Mouse (Mus musculus) CH12.LX (cell line): ENCODE measurements around the gene Stat1. TPM values are rescaled to one million over a fixed set of nuclear protein-coding genes. Genes with fewer than 3 reads are reported as not detected.
A peak's percentile ranks its signal among the peaks of the same experiment; 100 is the strongest.

Source experiments
- DNase-seq: peaks from one replicate; pipeline ENCODE4 v3.0.0-alpha.2; 2013; ENCODE audit errors: extremely low read depth
- H3K27ac ChIP-seq: 2 replicates; pipeline ENCODE4 v1.5.1; 2012; ENCODE audit warnings: low read depth, mild to moderate bottlenecking, control low read depth, moderate library complexity; ENCODE audit not compliant: insufficient read depth
- H3K27me3 ChIP-seq: replicated peaks from 2 replicates; pipeline ENCODE3; 2012; ENCODE audit warnings: inconsistent platforms
- H3K36me3 ChIP-seq, 2 experiments: replicated peaks in 1 of 2; 2 replicates each; pipeline versions ENCODE3 to v1.6.1; 2012; ENCODE audit warnings: inconsistent platforms in 1 of 2, low read length in 1 of 2, mild to moderate bottlenecking in 1 of 2, mixed read lengths in 1 of 2, moderate library complexity in 1 of 2; ENCODE audit not compliant: control insufficient read depth in 1 of 2, insufficient read depth in 1 of 2
- H3K4me1 ChIP-seq, 2 experiments: 2 replicates each; pipeline ENCODE4 v1.6.1; 2012; ENCODE audit warnings: inconsistent platforms in 1 of 2, moderate library complexity in 1 of 2; ENCODE audit not compliant: insufficient read depth in 2 of 2, control insufficient read depth in 1 of 2
- H3K4me2 ChIP-seq: 2 replicates; pipeline ENCODE4 v1.6.1; 2012; ENCODE audit warnings: low read depth, mild to moderate bottlenecking, control low read depth; ENCODE audit not compliant: poor library complexity, insufficient read depth, severe bottlenecking
- H3K4me3 ChIP-seq, 3 experiments: fragments of 150-350 bp in 1 of 3; sonication (generic) in 1 of 3; replicated peaks in 1 of 3; 2 replicates each; pipeline versions ENCODE3 to v1.5.1; 2011 to 2012; ENCODE audit warnings: low read depth in 2 of 3, low read length in 2 of 3, mild to moderate bottlenecking in 2 of 3, moderate library complexity in 2 of 3, control low read depth in 1 of 3, improper control_type of control experiment in 1 of 3, inconsistent platforms in 1 of 3, mixed read lengths in 1 of 3; ENCODE audit not compliant: poor library complexity in 1 of 3
- H3K79me2 ChIP-seq: replicated peaks from 2 replicates; pipeline ENCODE4 v1.6.1; 2012; ENCODE audit warnings: mild to moderate bottlenecking, moderate library complexity; ENCODE audit not compliant: control insufficient read depth, poor library complexity, insufficient read depth, severe bottlenecking; ENCODE audit errors: extremely low read depth
- H3K9ac ChIP-seq: 2 replicates; pipeline ENCODE4 v1.6.1; 2012; ENCODE audit warnings: low read depth, mild to moderate bottlenecking, control low read depth, moderate library complexity; ENCODE audit not compliant: insufficient read depth
- H3K9me3 ChIP-seq: replicated peaks from 2 replicates; pipeline ENCODE3; 2012; ENCODE audit warnings: low read length, inconsistent platforms, mixed read lengths
- BHLHE40 ChIP-seq: IDR thresholded peaks from 2 replicates; pipeline ENCODE4 v1.6.1; 2011; ENCODE audit warnings: mild to moderate bottlenecking, low read depth, low read length, improper control_type of control experiment
- E2F4 ChIP-seq: IDR thresholded peaks from 2 replicates; pipeline ENCODE4 v1.6.1; 2011; ENCODE audit warnings: low read depth, low read length, improper control_type of control experiment; ENCODE audit not compliant: insufficient replicate concordance
- ELF1 ChIP-seq: IDR thresholded peaks from 2 replicates; pipeline ENCODE4 v1.6.1; 2014; ENCODE audit warnings: low read depth, mild to moderate bottlenecking, inconsistent platforms, low read length, improper control_type of control experiment
- EP300 ChIP-seq: IDR thresholded peaks from 2 replicates; pipeline ENCODE4 v1.6.1; 2011; ENCODE audit warnings: low read length, improper control_type of control experiment
- GABPA ChIP-seq: IDR thresholded peaks from 2 replicates; pipeline ENCODE4 v1.6.1; 2012; ENCODE audit warnings: low read depth, low read length, improper control_type of control experiment, inconsistent platforms; ENCODE audit not compliant: insufficient replicate concordance
- HCFC1 ChIP-seq: IDR thresholded peaks from 2 replicates; pipeline ENCODE4 v1.6.1; 2012; ENCODE audit warnings: low read depth, mild to moderate bottlenecking, inconsistent platforms, low read length, improper control_type of control experiment
- JUN ChIP-seq: IDR thresholded peaks from 2 replicates; pipeline ENCODE4 v1.6.1; 2011; ENCODE audit warnings: low read depth, mild to moderate bottlenecking, low read length, improper control_type of control experiment, moderate library complexity; ENCODE audit not compliant: insufficient read depth
- KAT2A ChIP-seq: IDR thresholded peaks from 2 replicates; pipeline ENCODE4 v1.6.1; 2012; ENCODE audit warnings: low read length, improper control_type of control experiment, inconsistent platforms; ENCODE audit not compliant: insufficient replicate concordance
- MAX ChIP-seq: IDR thresholded peaks from 2 replicates; pipeline ENCODE4 v1.6.1; 2011; ENCODE audit warnings: low read length, improper control_type of control experiment
- MAZ ChIP-seq: IDR thresholded peaks from 2 replicates; pipeline ENCODE4 v1.6.1; 2012; ENCODE audit warnings: low read depth, mild to moderate bottlenecking, inconsistent platforms, low read length, improper control_type of control experiment, moderate library complexity
- MEF2A ChIP-seq: IDR thresholded peaks from 2 replicates; pipeline ENCODE4 v1.6.1; 2014; ENCODE audit warnings: low read depth, mild to moderate bottlenecking, inconsistent platforms, low read length, improper control_type of control experiment, borderline replicate concordance
- MXI1 ChIP-seq: IDR thresholded peaks from 2 replicates; pipeline ENCODE4 v1.6.1; 2011; ENCODE audit warnings: mild to moderate bottlenecking, low read depth, low read length, improper control_type of control experiment
- NELFE ChIP-seq: IDR thresholded peaks from 2 replicates; pipeline ENCODE4 v1.6.1; 2011; ENCODE audit warnings: low read depth, low read length, improper control_type of control experiment
- PAX5 ChIP-seq: IDR thresholded peaks from 2 replicates; pipeline ENCODE4 v1.6.1; 2012; ENCODE audit warnings: low read length, inconsistent platforms, mixed read lengths
- POLR2AphosphoS2 ChIP-seq: IDR thresholded peaks from 2 replicates; pipeline ENCODE4 v1.6.1; 2011; ENCODE audit warnings: low read depth, low read length, improper control_type of control experiment
- RAD21 ChIP-seq: IDR thresholded peaks from 2 replicates; pipeline ENCODE4 v1.6.1; 2011; ENCODE audit warnings: low read depth, mild to moderate bottlenecking, low read length, improper control_type of control experiment, moderate library complexity
- SIN3A ChIP-seq: IDR thresholded peaks from 2 replicates; pipeline ENCODE4 v1.6.1; 2012; ENCODE audit warnings: low read length, improper control_type of control experiment, inconsistent platforms
- SMC3 ChIP-seq: IDR thresholded peaks from 2 replicates; pipeline ENCODE4 v1.6.1; 2011; ENCODE audit warnings: low read depth, low read length, improper control_type of control experiment
- TBP ChIP-seq: conservative IDR thresholded peaks from 2 replicates; pipeline ENCODE4 v1.6.1; 2011; ENCODE audit warnings: low read depth, low read length, improper control_type of control experiment
- USF1 ChIP-seq: IDR thresholded peaks from 2 replicates; pipeline ENCODE4 v1.6.1; 2014; ENCODE audit warnings: low read depth, mild to moderate bottlenecking, inconsistent platforms, low read length, improper control_type of control experiment
- ZC3H11A ChIP-seq: IDR thresholded peaks from 2 replicates; pipeline ENCODE4 v1.6.1; 2012; ENCODE audit warnings: low read depth, mild to moderate bottlenecking, inconsistent platforms, low read length, improper control_type of control experiment
- ZKSCAN1 ChIP-seq: IDR thresholded peaks from 2 replicates; pipeline ENCODE4 v1.6.1; 2012; ENCODE audit warnings: low read depth, inconsistent platforms, low read length, improper control_type of control experiment, borderline replicate concordance
- ZMIZ1 ChIP-seq: IDR thresholded peaks from 2 replicates; pipeline ENCODE4 v1.6.1; 2012; ENCODE audit warnings: low read depth, mild to moderate bottlenecking, inconsistent platforms, low read length, improper control_type of control experiment
- ZNF384 ChIP-seq: IDR thresholded peaks from 2 replicates; pipeline ENCODE4 v1.6.1; 2012; ENCODE audit warnings: low read depth, low read length, improper control_type of control experiment, inconsistent platforms
- dilution Hi-C: fragments of 300-500 bp; cut with MboI; formaldehyde crosslinking; loops from 2 replicates; pipeline ENCODE4 v1.14.3; 2020; ENCODE audit warnings: low sequenced_read_pairs; ENCODE audit not compliant: extremely low pct_unique_long_range_greater_than_20kb, extremely low pct_ligation_motif_present
- in situ Hi-C: fragments of 300-500 bp; cut with MboI; formaldehyde crosslinking; loops from 3 replicates; pipeline ENCODE4 v1.14.3; 2019; ENCODE audit warnings: low sequenced_read_pairs, low pct_ligation_motif_present, low pct_unique_long_range_greater_than_20kb, mixed read lengths
- polyA plus RNA-seq: library from polyadenylated mRNA; unstranded; fragments of >175 nt; gene quantifications from 2 replicates; pipeline ENCODE4 v1.2.1, GENCODE M21; 2012; ENCODE audit warnings: low read depth; ENCODE audit not compliant: insufficient read length
- total RNA-seq, 2 experiments: library from RNA; depleted of rRNA; stranded (reverse); fragments of 300-350 nt in 1 of 2; fragments of >200 nt in 1 of 2; gene quantifications; 2 replicates each; pipeline ENCODE4 v1.2.3; 2012 to 2014

Stat1 gene
- total and polyA plus RNA-seq, 3 experiments: 101 to 179 (median 143) TPM

DNA sequence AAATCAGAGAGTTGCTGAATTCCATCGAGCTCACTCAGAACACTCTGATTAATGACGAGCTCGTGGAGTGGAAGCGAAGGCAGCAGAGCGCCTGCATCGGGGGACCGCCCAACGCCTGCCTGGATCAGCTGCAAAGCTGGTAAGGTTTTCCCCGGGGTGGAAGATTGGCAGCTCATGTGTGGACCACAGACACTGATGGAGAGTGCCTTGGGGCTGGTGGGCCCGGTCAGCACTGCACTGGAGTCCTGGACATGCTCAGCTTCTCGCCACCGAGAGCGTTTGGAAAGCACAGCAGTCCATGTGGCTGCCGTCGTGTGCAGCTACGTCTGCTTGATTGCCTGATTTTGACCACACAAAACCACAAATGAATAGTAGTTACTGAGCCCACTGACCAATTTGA is 18.1 kb downstream of the Stat1 start:
- dilution Hi-C loops (no loop called here), in situ Hi-C loops (no loop called here)
- H3K4me3 ChIP-seq: no peak overlapping the region
- no peak for TF ChIP-seq PAX5
- no peak for TF ChIP-seq JUN
- no peak for TF ChIP-seq TBP
- no peak for TF ChIP-seq ZMIZ1
- no peak for TF ChIP-seq MXI1
- no peak for TF ChIP-seq ZNF384
- no peak for TF ChIP-seq ZKSCAN1
- TF ChIP-seq MAX: no peak
- TF ChIP-seq HCFC1: no peak
- no peak for TF ChIP-seq E2F4
- no peak for TF ChIP-seq ZC3H11A
- TF ChIP-seq POLR2AphosphoS2: no peak
- TF ChIP-seq GABPA: no peak
- TF ChIP-seq, all 38 proteins: peak for 0
- DNase-seq: no peak
- H3K27me3 ChIP-seq: no peaks in the 10 kb centered on the region
- H3K27ac ChIP-seq: peak overlapping the region; percentile 8; the same call in 1 of the 2 replicates
- peaks cover 75 to 83% of the 10 kb centered on the region in 2 experiments for H3K36me3 ChIP-seq
- no peak overlapping the region for H3K4me2 ChIP-seq
- no peak overlapping the region for H3K9ac ChIP-seq
- no peaks in the 10 kb centered on the region for H3K9me3 ChIP-seq
- 0 out of 2 replicates have a peak, but pooled peaks cover 6% of the 10 kb centered on the region for H3K79me2 ChIP-seq
- peaks cover 19 to 82% of the 10 kb centered on the region in 2 experiments for H3K4me1 ChIP-seq

DNA sequence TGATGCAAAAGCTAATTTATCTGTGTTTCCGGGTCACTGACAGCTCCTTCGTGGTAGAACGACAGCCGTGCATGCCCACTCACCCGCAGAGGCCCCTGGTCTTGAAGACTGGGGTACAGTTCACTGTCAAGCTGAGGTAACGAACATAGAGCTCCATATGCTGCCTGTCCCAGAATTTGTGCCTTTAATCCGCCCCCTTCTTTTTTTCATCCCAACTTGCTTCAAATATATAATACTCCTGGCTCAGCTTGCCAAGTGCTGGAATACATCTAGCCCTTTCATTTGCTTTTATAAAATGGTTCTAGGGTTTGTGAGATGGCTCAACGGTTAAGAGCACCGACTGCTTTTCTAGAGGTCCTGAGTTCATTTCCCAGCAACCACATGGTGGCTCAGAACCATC is 21.3 kb downstream of the Stat1 start:
- no peaks in the 10 kb centered on the region for H3K9me3 ChIP-seq
- no peak overlapping the region; the same call in 1 of the 2 replicates for H3K9ac ChIP-seq
- H3K36me3 ChIP-seq: peaks cover 81 to 85% of the 10 kb centered on the region in 2 experiments
- H3K79me2 ChIP-seq: 0 out of 2 replicates have a peak, but pooled peaks cover under 1% of the 10 kb centered on the region
- dilution Hi-C loops (no loop called here), in situ Hi-C loops (no loop called here)
- H3K4me3 ChIP-seq: no peak overlapping the region
- TF ChIP-seq NELFE: no peak
- DNase-seq: no peak
- no peaks in the 10 kb centered on the region for H3K27me3 ChIP-seq
- H3K4me2 ChIP-seq: no peak overlapping the region
- H3K4me1 ChIP-seq: peaks cover 27 to 84% of the 10 kb centered on the region in 2 experiments
- no peak overlapping the region for H3K27ac ChIP-seq

DNA sequence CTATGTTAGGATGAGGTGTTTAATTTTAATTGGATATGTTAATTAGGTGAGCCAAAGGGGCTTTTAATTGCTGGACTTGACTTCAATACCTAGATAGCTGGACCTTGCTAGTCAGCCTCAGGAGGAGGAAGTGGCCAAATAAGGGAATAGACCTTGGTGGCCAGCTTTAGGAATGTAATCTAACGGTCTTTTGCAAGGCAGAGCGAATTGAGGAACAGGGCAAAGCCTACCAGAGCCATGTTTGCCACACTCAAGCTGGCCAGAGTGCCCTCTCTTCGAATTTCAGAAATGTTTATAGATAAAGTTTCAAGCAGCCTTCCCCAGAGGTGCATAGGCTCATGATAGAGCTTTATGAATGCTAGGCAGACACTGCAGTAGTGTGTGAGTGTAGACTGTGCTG is 22.2 kb downstream of the Stat1 start:
- no peak for DNase-seq
- dilution Hi-C loops (no loop called here), in situ Hi-C loops (no loop called here)
- Histone ChIP-seq H3K27me3 (no peaks in the 10 kb centered on the region), H3K79me2 (0 out of 2 replicates have a peak, but pooled peaks cover 2% of the 10 kb centered on the region), H3K9me3 (no peaks in the 10 kb centered on the region), H3K27ac (peak overlapping the region; percentile 90), H3K9ac (peak overlapping the region; percentile 13; the same call in 1 of the 2 replicates), H3K36me3 (peaks cover 80% of the 10 kb centered on the region in 2 experiments), H3K4me1 (peaks cover 29 to 84% of the 10 kb centered on the region in 2 experiments), H3K4me2 (no peak overlapping the region), H3K4me3 (no peak overlapping the region)
- TF ChIP-seq KAT2A (0 out of 2 replicates have a peak, but pooled peaks have one; percentile 17), MAZ (0 out of 2 replicates have a peak, but pooled peaks have one; percentile 20), SMC3 (no peak), ELF1 (0 out of 2 replicates have a peak, but pooled peaks have one; percentile 32), RAD21 (no peak), MXI1 (0 out of 2 replicates have a peak, but pooled peaks have one; percentile 40), USF1 (no peak), MEF2A (0 out of 2 replicates have a peak, but pooled peaks have one; percentile 8), MAX (no peak; the same call in 1 of the 2 replicates), SIN3A (0 out of 2 replicates have a peak, but pooled peaks have one; percentile 52), EP300 (0 out of 2 replicates have a peak, but pooled peaks have one; percentile 19), BHLHE40 (peak; percentile 21; the same call in 1 of the 2 replicates)
